Mouse (Mus musculus) lung, postnatal 4 days (tissue): ENCODE measurements around the gene Hpn.

Source experiments
- DNase-seq, 2 experiments: peaks; one replicate each; pipeline ENCODE4 v3.0.0; 2021

Hpn gene

GRCm38 (mm10) chr7:31077885-31078445 is 37.1 kb downstream of the Hpn start:
- DNase-seq = peak in 1 of 2 experiments; percentile 59

GRCm38 (mm10) chr7:31077470-31077869 is 37.6 kb downstream of the Hpn start:
- no peak for DNase-seq

GRCm38 (mm10) chr7:31076492-31076891 is 38.6 kb downstream of the Hpn start, which contains the start of gene Fxyd3:
TSS of gene Fxyd3 (minus strand) at chr7:31076704.
- DNase-seq = peak in 1 of 2 experiments; percentile 52

GRCm38 (mm10) chr7:31074713-31075069 is 40.4 kb downstream of the Hpn start:
- DNase-seq = no peak

GRCm38 (mm10) chr7:31074061-31074712 is 40.9 kb downstream of the Hpn start:
- DNase-seq = no peak

GRCm38 (mm10) chr7:31073546-31073945 is 41.5 kb downstream of the Hpn start:
- no peak for DNase-seq

GRCm38 (mm10) chr7:31072326-31072725 is 42.8 kb downstream of the Hpn start:
- DNase-seq = no peak

GRCm38 (mm10) chr7:31070324-31070723 is 44.8 kb downstream of the Hpn start:
- no peak for DNase-seq

GRCm38 (mm10) chr7:31069491-31069890 is 45.6 kb downstream of the Hpn start:
- DNase-seq = no peak

GRCm38 (mm10) chr7:31067836-31068235 is 47.3 kb downstream of the Hpn start:
- no peak for DNase-seq

- no peak for DNase-seq
These were observed 52.0 kb downstream of the Hpn start for GRCm38 (mm10) chr7:31063074-31063560.

GRCm38 (mm10) chr7:31060621-31061010 is 54.5 kb downstream of the Hpn start:
- DNase-seq = no peak

GRCm38 (mm10) chr7:31059919-31060620 is 55.0 kb downstream of the Hpn start:
- DNase-seq = no peak

- DNase-seq = peak; percentile 88 to 91
These were observed 56.0 kb downstream of the Hpn start, which contains the start of gene Lgi4 for GRCm38 (mm10) chr7:31059108-31059507. TSS of gene Lgi4 (plus strand) at chr7:31059342.

- DNase-seq = no peak
These were observed 56.9 kb downstream of the Hpn start for GRCm38 (mm10) chr7:31058211-31058610.

- no peak for DNase-seq
These were observed 57.4 kb downstream of the Hpn start for GRCm38 (mm10) chr7:31057730-31058129.

- no peak for DNase-seq
These were observed 58.0 kb downstream of the Hpn start, which contains the start of gene Fxyd1 for GRCm38 (mm10) chr7:31057071-31057470. TSS of gene Fxyd1 (minus strand) at chr7:31057199.

- no peak for DNase-seq
These were observed 58.6 kb downstream of the Hpn start for GRCm38 (mm10) chr7:31056448-31056847.

GRCm38 (mm10) chr7:31055883-31056282 is 59.2 kb downstream of the Hpn start:
- no peak for DNase-seq

- DNase-seq = peak; percentile 81 to 94
These were observed 59.7 kb downstream of the Hpn start for GRCm38 (mm10) chr7:31055354-31055824.

GRCm38 (mm10) chr7:31054661-31055320 is 60.3 kb downstream of the Hpn start:
- DNase-seq = peak in 1 of 2 experiments; percentile 44

GRCm38 (mm10) chr7:31053882-31054447 is 61.1 kb downstream of the Hpn start:
- no peak for DNase-seq
